Mouse (Mus musculus) cerebellum, adult 8-10 months (tissue): ENCODE measurements around the gene Dach2.
"Not testable (repeated sequence)": the region's sequence is repeated elsewhere in the genome, so short reads cannot be mapped to it uniquely, and the experiment has no call there.

Experiments used
- DNase-seq: peaks from one replicate; pipeline ENCODE4 v3.0.0; 2022

Gene Dach2

GRCm38 (mm10) chrX:113297404-113297803 lies at the start of gene Dach2:
Dach2 (plus strand) TSS chrX:113297510.
- DNase-seq: no peak

GRCm38 (mm10) chrX:113252427-113252826 lies 44.9 kb upstream of the Dach2 start:
- not testable (repeated sequence) for DNase-seq

- no peak for DNase-seq
These were observed 721 bp downstream of the Dach2 start for GRCm38 (mm10) chrX:113298031-113298430.

GRCm38 (mm10) chrX:113298468-113298867 lies 1.2 kb downstream of the Dach2 start:
- no peak for DNase-seq

- DNase-seq: no peak
These were observed 7.0 kb downstream of the Dach2 start for GRCm38 (mm10) chrX:113304323-113304722.

- no peak for DNase-seq
These were observed 40.8 kb downstream of the Dach2 start for GRCm38 (mm10) chrX:113338143-113338542.

GRCm38 (mm10) chrX:113394417-113394816 lies 97.1 kb downstream of the Dach2 start:
- no peak for DNase-seq

- no peak for DNase-seq
These were observed 111.4 kb downstream of the Dach2 start for GRCm38 (mm10) chrX:113408756-113409155.

GRCm38 (mm10) chrX:113421517-113422187 lies 124.3 kb downstream of the Dach2 start:
- no peak for DNase-seq

GRCm38 (mm10) chrX:113482131-113482530 lies 184.8 kb downstream of the Dach2 start:
- DNase-seq: no peak

GRCm38 (mm10) chrX:113545106-113545505 lies 247.8 kb downstream of the Dach2 start:
- DNase-seq: no peak

GRCm38 (mm10) chrX:113563897-113564296 lies 266.6 kb downstream of the Dach2 start:
- no peak for DNase-seq

- no peak for DNase-seq
These were observed 368.8 kb downstream of the Dach2 start for GRCm38 (mm10) chrX:113666069-113666468.

GRCm38 (mm10) chrX:113687163-113687562 lies 389.9 kb downstream of the Dach2 start:
- DNase-seq: no peak

GRCm38 (mm10) chrX:113712363-113712762 lies 415.1 kb downstream of the Dach2 start:
- no peak for DNase-seq

GRCm38 (mm10) chrX:113724124-113724523 lies 426.8 kb downstream of the Dach2 start:
- DNase-seq: no peak

GRCm38 (mm10) chrX:113747122-113747521 lies 449.8 kb downstream of the Dach2 start:
- no peak for DNase-seq

- DNase-seq: no peak
These were observed 495.0 kb downstream of the Dach2 start for GRCm38 (mm10) chrX:113792264-113792663.

- DNase-seq: no peak
These were observed 513.1 kb downstream of the Dach2 start for GRCm38 (mm10) chrX:113810369-113810768.

GRCm38 (mm10) chrX:113826810-113827209 lies 529.5 kb downstream of the Dach2 start:
- no peak for DNase-seq

GRCm38 (mm10) chrX:113833062-113833461 lies 535.8 kb downstream of the Dach2 start:
- no peak for DNase-seq

- DNase-seq: no peak
These were observed 570.7 kb downstream of the Dach2 start for GRCm38 (mm10) chrX:113867835-113868495.
